Mouse (Mus musculus) bone marrow, adult 2 months (tissue): ENCODE measurements around the gene Vcl.

Experiments used
- CTCF ChIP-seq: fragments of 200-500 bp; IDR thresholded peaks from 2 replicates; pipeline ENCODE4 v1.5.1; 2011; ENCODE audit warnings: low read length, control low read depth; ENCODE audit not compliant: control insufficient read depth, insufficient read depth
- POLR2A ChIP-seq: fragments of 200-500 bp; IDR thresholded peaks from 2 replicates; pipeline ENCODE4 v1.6.1; 2011; ENCODE audit warnings: low read depth, mild to moderate bottlenecking, control low read depth, low read length, borderline replicate concordance; ENCODE audit not compliant: control insufficient read depth

DNA sequence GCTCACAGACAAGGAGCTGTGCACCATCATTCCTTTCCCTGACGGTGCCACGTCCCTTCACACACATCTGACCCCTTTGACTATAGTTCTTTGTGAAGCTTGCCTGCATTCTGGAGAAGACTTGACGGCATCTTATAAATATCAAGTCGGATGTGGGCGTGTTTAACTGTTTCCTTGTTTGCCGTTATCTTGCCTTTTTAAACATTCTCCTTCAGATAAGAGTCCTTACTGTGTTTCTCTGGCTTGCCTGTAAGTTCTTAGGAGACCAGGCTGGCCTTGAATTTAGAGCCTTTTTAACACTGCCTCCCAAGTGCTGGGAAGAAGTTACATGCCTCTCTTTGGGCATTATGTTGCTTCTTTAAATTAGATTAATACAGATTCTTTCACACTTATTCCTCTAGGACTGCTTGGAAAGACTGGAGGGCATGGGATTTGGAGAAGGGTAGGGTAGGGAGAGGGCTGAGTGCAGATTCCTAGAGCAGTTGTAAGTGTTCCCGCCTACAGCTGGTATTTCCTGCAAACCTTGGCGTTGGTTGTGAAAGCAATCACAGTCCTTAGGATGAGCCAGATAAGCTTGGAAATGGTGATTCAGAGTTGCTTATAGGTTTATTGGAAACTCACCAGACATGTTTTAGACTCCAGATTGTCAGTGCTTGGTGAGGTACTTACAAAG, 136.4 kb downstream of the Vcl start:
- TF ChIP-seq CTCF (no peak), POLR2A (no peak)
